ENCODE assay signal across 9 mouse cellular contexts in genomic region chr9:44732921-44733530, GRCm38 (mm10). TPM values are rescaled to one million over a fixed set of nuclear protein-coding genes. Genes with fewer than 3 reads are reported as not detected.
A peak's percentile ranks its signal among the peaks of the same experiment; 100 is the strongest.
DNase-seq lines count a peak whose midpoint lies in the region; ATAC-seq and TF ChIP-seq lines count a peak whose summit lies in the region.
"Had no signal": no experiment of that assay in that cellular context is flagged by ENCODE, and none has a peak within 500 bp of the region (broad histone marks: within the 10 kb centered on the region; RNA-seq: fewer than 3 reads in every experiment).

No protein-coding gene starts in this region.

- peaks cover 2% of the 10 kb centered on the region; the same call in 1 of the 2 replicates for H3K4me1 ChIP-seq in embryonic facial prominence, embryonic 11.5 days (ENCODE audit: control insufficient read depth, insufficient read depth, low read length)
- H3K4me1 ChIP-seq in hindbrain, embryonic 10.5 days (replicated peaks): peaks cover 61% of the 10 kb centered on the region
- peaks cover 15% of the 10 kb centered on the region for H3K4me1 ChIP-seq in liver, embryonic 16.5 days (ENCODE audit: control insufficient read depth, low read depth, low read length)
- H3K4me1 ChIP-seq in stomach, postnatal 0 days (replicated peaks; ENCODE audit: control insufficient read depth, insufficient read depth): peaks cover 4% of the 10 kb centered on the region

- H3K9me3 ChIP-seq in embryonic facial prominence, embryonic 11.5 days (replicated peaks; ENCODE audit: control insufficient read depth, low read length): no peaks in the 10 kb centered on the region
- no peaks in the 10 kb centered on the region for H3K9me3 ChIP-seq in hindbrain, embryonic 10.5 days
- H3K9me3 ChIP-seq in liver, embryonic 16.5 days (replicated peaks; ENCODE audit: control insufficient read depth, low read length): no peaks in the 10 kb centered on the region
- H3K9me3 ChIP-seq in stomach, postnatal 0 days (ENCODE audit: control insufficient read depth, low read length): no peaks in the 10 kb centered on the region

- H3K4me3 ChIP-seq in embryonic facial prominence, embryonic 11.5 days (ENCODE audit: low read depth, low read length): peak overlapping the region; percentile 62
- H3K4me3 ChIP-seq in hindbrain, embryonic 10.5 days: peak overlapping the region; percentile 74
- H3K4me3 ChIP-seq in liver, embryonic 16.5 days (ENCODE audit: low read depth, low read length): peak overlapping the region; percentile 55; the same call in 1 of the 2 replicates
- peak overlapping the region; percentile 63 for H3K4me3 ChIP-seq in stomach, postnatal 0 days (ENCODE audit: low read depth, low read length)

- H3K27me3 ChIP-seq in embryonic facial prominence, embryonic 11.5 days (ENCODE audit: control insufficient read depth, insufficient read depth, low read length): no peaks in the 10 kb centered on the region
- H3K27me3 ChIP-seq in hindbrain, embryonic 10.5 days (ENCODE audit: insufficient read depth, poor library complexity, severe bottlenecking): peaks cover 31% of the 10 kb centered on the region
- H3K27me3 ChIP-seq in liver, embryonic 16.5 days (ENCODE audit: control insufficient read depth, insufficient read depth, low read depth, low read length): peaks cover 44% of the 10 kb centered on the region
- no peaks in the 10 kb centered on the region for H3K27me3 ChIP-seq in stomach, postnatal 0 days (ENCODE audit: control insufficient read depth, insufficient read depth, low read length)

- TF ChIP-seq CTCF in stomach, postnatal 0 days (IDR thresholded peaks at IDR 0.05; ENCODE audit: low read depth): no peak

- peak overlapping the region; percentile 73; the same call in 1 of the 2 replicates for H3K9ac ChIP-seq in embryonic facial prominence, embryonic 11.5 days (replicated peaks; ENCODE audit: low read length)
- no peak overlapping the region; the same call in 1 of the 2 replicates for H3K9ac ChIP-seq in liver, embryonic 16.5 days (ENCODE audit: low read depth, low read length)
- peak overlapping the region; percentile 65; the same call in 1 of the 2 replicates for H3K9ac ChIP-seq in stomach, postnatal 0 days (ENCODE audit: low read length)

- H3K36me3 ChIP-seq in embryonic facial prominence, embryonic 11.5 days (replicated peaks; ENCODE audit: control insufficient read depth, insufficient read depth, low read depth, low read length): no peaks in the 10 kb centered on the region
- H3K36me3 ChIP-seq in hindbrain, embryonic 10.5 days: no peaks in the 10 kb centered on the region
- H3K36me3 ChIP-seq in liver, embryonic 16.5 days (ENCODE audit: control insufficient read depth, insufficient read depth): no peaks in the 10 kb centered on the region
- H3K36me3 ChIP-seq in stomach, postnatal 0 days (ENCODE audit: control insufficient read depth, insufficient read depth, low read length): no peaks in the 10 kb centered on the region

- no peak overlapping the region for H3K27ac ChIP-seq in embryonic facial prominence, embryonic 11.5 days (replicated peaks; ENCODE audit: low read depth, low read length)
- peak overlapping the region; percentile 89 for H3K27ac ChIP-seq in hindbrain, embryonic 10.5 days
- H3K27ac ChIP-seq in liver, embryonic 16.5 days (ENCODE audit: low read length): no peak overlapping the region
- peak overlapping the region; percentile 79 for H3K27ac ChIP-seq in stomach, postnatal 0 days (replicated peaks)

- peak; percentile 35 for DNase-seq in adrenal gland, postnatal 14 days
- DNase-seq in adrenal gland, postnatal 4 days (ENCODE audit: low spot score in 2 of 2): no peak
- DNase-seq in embryonic facial prominence, embryonic 11.5 days (ENCODE audit: low spot score): no peak
- DNase-seq in hindbrain, embryonic 10.5 days (ENCODE audit: low spot score): no peak
- no peak for DNase-seq in stomach, postnatal 0 days (ENCODE audit: low spot score)
- no peak for DNase-seq in MN1 (ENCODE audit: low spot score)
- no peak for DNase-seq in embryo, embryonic 9.5 days (ENCODE audit: extremely low spot score)

- H3K4me2 ChIP-seq in embryonic facial prominence, embryonic 11.5 days (ENCODE audit: low read depth, low read length): peak overlapping the region; percentile 99
- no peak overlapping the region for H3K4me2 ChIP-seq in liver, embryonic 16.5 days (ENCODE audit: low read depth, low read length)
- peak overlapping the region; percentile 77 for H3K4me2 ChIP-seq in stomach, postnatal 0 days (replicated peaks; ENCODE audit: low read depth)

- no peak for ATAC-seq in embryonic facial prominence, embryonic 11.5 days (replicated peaks; ENCODE audit: insufficient number of reproducible peaks, low FRiP score, low TSS enrichment, low read depth)
- ATAC-seq in liver, embryonic 16.5 days (ENCODE audit: low read depth): no peak
- no peak for ATAC-seq in stomach, postnatal 0 days (ENCODE audit: low FRiP score, low TSS enrichment)

- WGBS in embryonic facial prominence, embryonic 11.5 days: 31% methylated on average over 12 of the region's 12 CpGs
- 48% methylated on average over 12 of the region's 12 CpGs for WGBS in hindbrain, embryonic 10.5 days
- WGBS in liver, embryonic 16.5 days (ENCODE audit: insufficient replicate concordance): 36% methylated on average over 12 of the region's 12 CpGs
- WGBS in stomach, postnatal 0 days: 71% methylated on average over 12 of the region's 12 CpGs

- no peak for TF ChIP-seq EP300 in stomach, postnatal 0 days (optimal IDR thresholded peaks at IDR 0.05)

RNA-seq across cellular contexts. Expression of gene Phldb1, which starts 2.0 kb away (rescaled TPM):
- total RNA-seq in adrenal gland, postnatal 14 days (2021): 45.1 and 60.5 TPM in 2 replicates
- total RNA-seq in adrenal gland, postnatal 4 days (2021): 10 to 100 TPM; 58.5 to 76.1 TPM
- 27.8 and 30.0 TPM in 2 replicates for polyA plus RNA-seq in embryonic facial prominence, embryonic 11.5 days (2014; fragmentation: Nextera tagmentation; extraction: Ambion mirVana)
- polyA plus RNA-seq in hindbrain, embryonic 10.5 days (2016; fragmentation: Nextera tagmentation; extraction: Ambion mirVana): 45.4 and 49.5 TPM in 2 replicates
- 2.2 and 2.3 TPM in 2 replicates for polyA plus RNA-seq in liver, embryonic 16.5 days (2015; fragmentation: Nextera tagmentation; extraction: Ambion mirVana)
- polyA plus RNA-seq in stomach, postnatal 0 days (2015; fragmentation: Nextera tagmentation; extraction: Ambion mirVana): 14.9 and 15.8 TPM in 2 replicates

RNA-seq across cellular contexts. Expression of gene Arcn1, which starts 34.6 kb away (rescaled TPM):
- total RNA-seq in adrenal gland, postnatal 14 days (2021): 160 and 166 TPM in 2 replicates
- 100 to 1,000 TPM; 157 to 158 TPM for total RNA-seq in adrenal gland, postnatal 4 days (2021)
- polyA plus RNA-seq in embryonic facial prominence, embryonic 11.5 days (2014; fragmentation: Nextera tagmentation; extraction: Ambion mirVana): 208 and 223 TPM in 2 replicates
- polyA plus RNA-seq in hindbrain, embryonic 10.5 days (2016; fragmentation: Nextera tagmentation; extraction: Ambion mirVana): 154 and 170 TPM in 2 replicates
- polyA plus RNA-seq in liver, embryonic 16.5 days (2015; fragmentation: Nextera tagmentation; extraction: Ambion mirVana): 92.8 and 95.6 TPM in 2 replicates
- polyA plus RNA-seq in stomach, postnatal 0 days (2015; fragmentation: Nextera tagmentation; extraction: Ambion mirVana): 98.1 TPM in 2 replicates

RNA-seq across cellular contexts. Expression of gene Ift46, which starts 34.7 kb away (rescaled TPM):
- 72.1 and 82.3 TPM in 2 replicates for total RNA-seq in adrenal gland, postnatal 14 days (2021)
- total RNA-seq in adrenal gland, postnatal 4 days (2021): 100 to 1,000 TPM; 122 to 127 TPM
- polyA plus RNA-seq in embryonic facial prominence, embryonic 11.5 days (2014; fragmentation: Nextera tagmentation; extraction: Ambion mirVana): 142 and 152 TPM in 2 replicates
- 124 and 152 TPM in 2 replicates for polyA plus RNA-seq in hindbrain, embryonic 10.5 days (2016; fragmentation: Nextera tagmentation; extraction: Ambion mirVana)
- polyA plus RNA-seq in liver, embryonic 16.5 days (2015; fragmentation: Nextera tagmentation; extraction: Ambion mirVana): 20.6 and 21.0 TPM in 2 replicates
- 55.5 and 61.9 TPM in 2 replicates for polyA plus RNA-seq in stomach, postnatal 0 days (2015; fragmentation: Nextera tagmentation; extraction: Ambion mirVana)

RNA-seq across cellular contexts. Expression of gene Treh, which starts 60.0 kb away (rescaled TPM):
- not detected in 2 replicates for total RNA-seq in adrenal gland, postnatal 14 days (2021)
- total RNA-seq in adrenal gland, postnatal 4 days (2021): not detected
- not detected in 2 replicates for polyA plus RNA-seq in embryonic facial prominence, embryonic 11.5 days (2014; fragmentation: Nextera tagmentation; extraction: Ambion mirVana)
- polyA plus RNA-seq in hindbrain, embryonic 10.5 days (2016; fragmentation: Nextera tagmentation; extraction: Ambion mirVana): not detected in 2 replicates
- not detected in 2 replicates for polyA plus RNA-seq in liver, embryonic 16.5 days (2015; fragmentation: Nextera tagmentation; extraction: Ambion mirVana)
- not detected in 2 replicates for polyA plus RNA-seq in stomach, postnatal 0 days (2015; fragmentation: Nextera tagmentation; extraction: Ambion mirVana)
- polyA plus RNA-seq: erythroblast, embryonic 14.5 days had no signal

Comparison
In these comparisons a context has a peak if more than half of its experiments do, and no peak if none do; other contexts are left out.
1. H3K27ac ChIP-seq: peak in hindbrain, embryonic 10.5 days (single experiment) and stomach, postnatal 0 days (single experiment); none in embryonic facial prominence, embryonic 11.5 days (single experiment) and liver, embryonic 16.5 days (single experiment).
2. Peak in every context shown above with its lines, with median percentiles within 50 percentile points of each other: H3K4me3 ChIP-seq.